Mouse (Mus musculus): Measurements from ENCODE around the gene Mrnip.

GRCm38 (mm10) chr11:50155785-50156184 is 18.5 kb upstream of the Mrnip start:
- no peak for TF ChIP-seq CTCF (IDR thresholded peaks at IDR 0.05; ENCODE audit: low read depth)
- TF ChIP-seq EP300 (IDR thresholded peaks at IDR 0.05; ENCODE audit: low read depth): no peak

All from liver, embryonic 14.5 days (tissue).